Mouse (Mus musculus) adipocyte (in vitro differentiated cells): ENCODE results near the gene Pusl1.

ENCODE experiments used
- DNase-seq: peaks from one replicate; pipeline ENCODE4 v3.0.0-alpha.2; 2016; ENCODE audit warnings: low spot score

Gene Pusl1

GRCm38 (mm10) chr4:155891551-155892001 lies at the start of gene Pusl1, which contains the start of gene Acap3:
Gene Pusl1, minus strand, starts transcription at chr4:155891781.
Gene Acap3, plus strand, starts transcription at chr4:155891822.
- DNase-seq, result peak; percentile 92

- DNase-seq, result no peak
Measured at GRCm38 (mm10) chr4:155932031-155932430, 40.5 kb upstream of the Pusl1 start.

GRCm38 (mm10) chr4:155908751-155909150 lies 17.2 kb upstream of the Pusl1 start:
- no peak for DNase-seq

GRCm38 (mm10) chr4:155908281-155908680 lies 16.7 kb upstream of the Pusl1 start:
- DNase-seq, result no peak

- no peak for DNase-seq
Measured at GRCm38 (mm10) chr4:155907003-155907402, 15.4 kb upstream of the Pusl1 start.

- no peak for DNase-seq
Measured at GRCm38 (mm10) chr4:155906125-155906524, 14.5 kb upstream of the Pusl1 start.

- DNase-seq, result no peak
Measured at GRCm38 (mm10) chr4:155905634-155906033, 14.1 kb upstream of the Pusl1 start.

GRCm38 (mm10) chr4:155904318-155905102 lies 12.9 kb upstream of the Pusl1 start:
- DNase-seq, result no peak

- no peak for DNase-seq
Measured at GRCm38 (mm10) chr4:155903246-155903645, 11.7 kb upstream of the Pusl1 start.

- DNase-seq, result no peak
Measured at GRCm38 (mm10) chr4:155901205-155901604, 9.6 kb upstream of the Pusl1 start.

GRCm38 (mm10) chr4:155899355-155899754 lies 7.8 kb upstream of the Pusl1 start:
- DNase-seq, result no peak

- no peak for DNase-seq
Measured at GRCm38 (mm10) chr4:155898318-155898717, 6.7 kb upstream of the Pusl1 start.

GRCm38 (mm10) chr4:155896461-155896860 lies 4.9 kb upstream of the Pusl1 start:
- no peak for DNase-seq

- DNase-seq, result no peak
Measured at GRCm38 (mm10) chr4:155895826-155896225, 4.2 kb upstream of the Pusl1 start.

- DNase-seq, result peak; percentile 30
Measured at GRCm38 (mm10) chr4:155895216-155895615, 3.6 kb upstream of the Pusl1 start.

- peak; percentile 45 for DNase-seq
Measured at GRCm38 (mm10) chr4:155894311-155894881, 2.8 kb upstream of the Pusl1 start.

- DNase-seq, result no peak
Measured at GRCm38 (mm10) chr4:155893212-155893690, 1.7 kb upstream of the Pusl1 start.

GRCm38 (mm10) chr4:155892438-155893211 lies 1.0 kb upstream of the Pusl1 start:
- peak; percentile 48 for DNase-seq

GRCm38 (mm10) chr4:155892017-155892416 lies 436 bp upstream of the Pusl1 start:
- peak; percentile 79 for DNase-seq

- no peak for DNase-seq
Measured at GRCm38 (mm10) chr4:155891011-155891471, 540 bp downstream of the Pusl1 start.

- no peak for DNase-seq
Measured at GRCm38 (mm10) chr4:155889316-155889715, 2.3 kb downstream of the Pusl1 start.

GRCm38 (mm10) chr4:155888181-155888580 lies 3.4 kb downstream of the Pusl1 start:
- DNase-seq, result no peak
